Mouse (Mus musculus) neutrophil, adult 5-6 weeks (primary cell): Measurements from ENCODE around the gene Krt17. TPM values are rescaled to one million over a fixed set of nuclear protein-coding genes. Genes with fewer than 3 reads are reported as not detected.
A peak's percentile ranks its signal among the peaks of the same experiment; 100 is the strongest.
"Not testable (repeated sequence)": the region's sequence is repeated elsewhere in the genome, so short reads cannot be mapped to it uniquely, and the experiment has no call there.

Experiments used
- ATAC-seq: fragments of 151-379, 151-347 bp; 2 replicates; pipeline ENCODE4 v1.8.0; 2017; ENCODE audit warnings: mild to moderate bottlenecking, moderate TSS enrichment; ENCODE audit not compliant: insufficient number of reproducible peaks, poor library complexity, low FRiP score, severe bottlenecking; ENCODE audit errors: extremely low read depth
- total RNA-seq: library from RNA; stranded (forward); fragments of 200-1000 nt; gene quantifications from 2 replicates; pipeline ENCODE4 v1.2.3, GENCODE M21; 2017

The Krt17 gene
- not detected in 2 replicates for total RNA-seq

DNA sequence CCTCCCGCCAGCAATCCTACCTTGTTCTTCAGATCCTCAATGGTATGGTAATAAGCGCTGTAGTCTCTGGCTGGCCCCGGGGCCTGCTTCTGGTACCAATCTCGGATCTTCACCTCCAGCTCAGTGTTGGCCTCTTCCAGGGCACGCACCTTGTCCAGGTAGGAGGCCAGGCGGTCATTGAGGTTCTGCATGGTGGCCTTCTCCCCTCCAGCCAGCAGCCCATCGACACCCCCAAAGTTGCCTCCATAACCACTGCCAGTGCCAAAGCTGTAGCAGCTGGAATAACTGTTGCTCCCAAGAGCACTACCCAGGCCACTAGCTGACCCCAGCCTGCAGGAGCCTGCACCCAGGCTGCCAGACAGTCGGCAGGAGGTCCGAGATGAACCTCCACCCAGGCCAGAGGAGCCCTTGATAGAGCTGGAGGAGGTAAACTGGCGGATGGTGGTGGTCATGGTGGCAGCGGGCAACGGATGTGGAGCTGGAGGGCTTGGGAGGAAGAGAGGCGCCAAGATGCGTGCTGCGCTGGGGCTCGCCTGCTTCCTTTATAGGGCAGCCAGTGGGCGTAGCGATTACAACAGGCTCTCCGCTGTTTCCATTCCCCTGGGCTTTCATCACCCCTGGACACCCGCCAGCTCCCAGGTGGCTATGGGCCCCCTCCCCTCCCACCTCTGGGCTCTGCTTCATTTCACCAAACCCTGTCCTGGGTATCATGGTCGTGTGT is at the start of gene Krt17:
TSS of gene Krt17 (minus strand) at position 516 of the 721 bp plus-strand sequence.
- no peak for ATAC-seq

DNA sequence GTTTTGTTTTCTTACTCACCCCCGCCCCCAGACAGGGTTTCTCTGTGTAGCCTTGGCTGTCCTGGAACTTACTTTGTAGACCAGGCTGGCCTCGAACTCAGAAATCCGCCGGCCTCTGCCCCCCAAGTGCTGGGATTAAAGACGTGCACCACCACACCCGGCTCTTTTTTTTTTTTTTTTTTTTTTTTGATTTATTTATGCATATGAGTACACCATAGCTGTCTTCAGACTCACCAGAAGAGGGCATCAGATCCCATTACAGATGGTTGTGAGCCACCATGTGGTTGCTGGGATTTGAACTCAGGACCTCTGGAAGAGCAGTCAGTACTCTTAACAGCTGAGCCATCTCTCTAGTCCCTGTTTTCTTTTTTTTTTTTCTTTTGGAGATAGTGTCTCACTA is 47.8 kb upstream of the Krt17 start:
- ATAC-seq, result not testable (repeated sequence)

DNA sequence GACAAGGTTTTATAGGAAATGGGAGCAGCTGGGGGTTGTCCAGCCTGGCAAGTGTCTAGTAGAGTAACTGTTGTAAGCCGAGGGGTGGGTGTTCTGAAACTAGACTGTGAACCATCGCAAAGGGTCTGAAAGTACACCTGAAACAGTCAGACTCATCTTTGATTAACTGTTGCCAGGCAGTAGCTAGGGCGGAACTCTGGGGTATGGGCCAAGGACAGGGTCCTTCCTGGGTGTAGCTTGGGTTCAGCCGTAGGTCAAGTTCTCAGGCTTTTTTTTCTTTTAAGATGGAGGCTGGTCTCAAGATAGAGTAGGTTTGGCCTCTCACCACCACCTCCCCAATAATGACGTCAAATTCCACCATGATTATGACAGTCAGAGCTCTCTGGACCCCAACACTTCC is 47.1 kb upstream of the Krt17 start:
- no peak for ATAC-seq

- no peak for ATAC-seq
These were observed 40.5 kb upstream of the Krt17 start for GRCm38 (mm10) chr11:100301292-100301691.

DNA sequence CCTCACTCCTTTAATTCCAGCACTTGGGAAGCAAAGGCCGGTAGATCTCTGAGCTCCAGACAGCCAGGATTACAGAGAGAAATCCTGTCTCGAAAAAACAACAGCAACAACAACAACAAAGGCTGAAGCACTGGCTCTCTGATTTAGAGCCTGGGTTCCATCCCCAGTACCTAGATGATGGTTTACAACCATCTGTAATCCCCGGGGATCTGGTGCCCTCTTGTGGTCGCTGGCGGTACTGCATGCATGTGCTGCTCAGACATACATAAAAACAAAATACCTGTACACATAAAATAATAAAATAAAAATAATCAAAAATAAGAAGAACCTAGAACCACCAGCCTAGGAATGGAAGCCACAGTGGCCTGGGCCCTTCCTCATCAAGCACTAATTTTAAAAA is 39.5 kb upstream of the Krt17 start:
- ATAC-seq, result peak; percentile 52; the same call in 1 of the 2 replicates

DNA sequence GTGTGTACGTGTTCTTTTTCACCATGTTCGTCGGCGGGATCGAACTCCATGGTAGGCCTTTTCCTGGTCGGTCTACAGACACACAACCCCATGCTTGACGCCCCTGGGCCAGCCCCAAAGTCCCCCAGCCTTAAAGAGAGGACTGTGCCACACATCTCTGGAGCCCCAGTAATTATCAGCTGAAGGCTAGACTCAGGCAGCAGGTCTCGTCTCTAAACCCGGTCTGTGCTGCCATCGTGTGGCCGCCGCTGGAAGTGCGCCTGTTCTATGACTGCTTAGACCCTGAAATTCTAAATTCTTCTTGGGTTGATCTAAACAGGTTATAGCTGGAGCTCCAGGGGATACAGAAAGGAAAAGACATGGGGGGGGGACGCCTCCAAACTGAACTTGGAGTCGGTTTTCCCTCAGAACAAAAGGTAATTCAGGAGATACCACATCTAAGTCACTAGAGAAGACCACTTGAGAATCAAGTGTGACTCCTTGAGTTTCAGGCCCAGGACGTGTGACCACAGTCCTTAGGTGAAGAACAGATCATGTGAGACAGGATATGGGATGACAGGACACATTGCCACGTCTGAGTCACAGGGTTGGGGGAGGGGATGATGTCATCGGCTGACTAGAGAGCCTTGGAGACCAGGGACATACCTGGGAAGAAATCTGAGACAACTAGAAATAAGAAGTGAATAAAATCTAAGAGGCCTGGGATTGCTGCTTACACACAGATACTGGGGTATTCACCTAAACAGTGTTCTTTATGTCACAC is 37.6 kb upstream of the Krt17 start:
- peak; percentile 78 for ATAC-seq

DNA sequence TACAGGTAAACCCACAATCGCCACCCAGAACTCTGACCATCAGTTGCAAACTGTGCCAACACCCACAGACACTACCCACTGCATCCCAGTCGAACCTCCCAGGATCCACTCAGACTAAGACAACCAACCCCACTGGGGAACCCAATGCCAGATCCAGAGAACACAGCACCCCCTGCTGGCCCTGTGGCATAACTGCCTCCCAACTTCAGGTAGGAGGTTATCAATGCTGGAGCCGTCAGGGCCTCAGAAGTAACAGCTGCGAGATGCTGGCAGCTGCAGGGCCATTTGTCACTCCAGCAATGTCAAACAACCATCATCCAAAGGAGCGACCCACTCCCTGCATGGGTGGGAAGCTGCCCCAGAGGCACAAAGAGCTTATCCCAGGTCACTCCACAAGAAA is 37.0 kb upstream of the Krt17 start:
- no peak for ATAC-seq

- peak; percentile 72 for ATAC-seq
These were observed 34.5 kb upstream of the Krt17 start for GRCm38 (mm10) chr11:100295308-100295707.

DNA sequence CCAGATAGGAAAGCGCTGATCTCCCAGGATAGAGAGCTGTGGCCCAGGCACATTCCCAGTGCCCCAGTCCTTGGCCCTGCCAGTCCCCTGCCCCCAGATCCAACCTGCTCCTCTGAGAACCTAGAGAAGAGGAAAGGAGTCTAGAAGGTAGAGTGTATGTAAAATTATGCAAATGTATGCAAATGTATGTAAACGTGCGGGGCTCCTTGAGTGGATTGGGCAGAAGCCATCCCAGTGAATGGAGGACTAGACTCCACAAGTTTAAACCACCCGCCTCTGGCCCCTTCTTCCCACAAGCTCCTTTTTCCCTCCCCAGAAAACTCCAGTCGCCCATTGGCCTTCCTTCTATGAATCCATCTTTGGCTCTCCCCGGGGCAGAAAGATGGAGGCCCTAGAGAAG is 32.1 kb upstream of the Krt17 start:
- no peak for ATAC-seq

GRCm38 (mm10) chr11:100290235-100290634 is 29.4 kb upstream of the Krt17 start:
- ATAC-seq, result no peak

DNA sequence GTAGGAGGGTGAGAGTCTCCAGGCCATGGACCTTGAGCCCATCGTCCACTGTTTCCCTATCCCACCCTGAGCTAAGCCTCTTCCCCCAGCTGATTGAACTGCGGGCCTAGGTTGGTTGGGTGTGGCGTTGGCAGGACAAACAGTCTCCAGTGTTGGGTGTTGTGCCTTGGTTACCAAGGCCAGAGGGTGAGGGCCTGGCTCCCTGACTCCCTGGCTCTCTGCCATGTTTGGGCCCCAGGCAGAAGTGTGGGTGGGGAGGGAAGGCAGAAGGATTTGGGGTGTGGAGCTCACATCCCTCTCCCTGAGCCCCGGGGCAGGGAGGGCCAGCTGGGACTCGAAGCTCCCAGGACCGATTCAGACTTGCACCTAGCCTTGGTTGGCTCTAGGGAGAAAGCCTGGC is 28.1 kb upstream of the Krt17 start:
- ATAC-seq, result no peak

- ATAC-seq, result no peak
These were observed 26.2 kb upstream of the Krt17 start for GRCm38 (mm10) chr11:100287024-100287423.

GRCm38 (mm10) chr11:100284988-100285387 is 24.2 kb upstream of the Krt17 start:
- ATAC-seq, result no peak

DNA sequence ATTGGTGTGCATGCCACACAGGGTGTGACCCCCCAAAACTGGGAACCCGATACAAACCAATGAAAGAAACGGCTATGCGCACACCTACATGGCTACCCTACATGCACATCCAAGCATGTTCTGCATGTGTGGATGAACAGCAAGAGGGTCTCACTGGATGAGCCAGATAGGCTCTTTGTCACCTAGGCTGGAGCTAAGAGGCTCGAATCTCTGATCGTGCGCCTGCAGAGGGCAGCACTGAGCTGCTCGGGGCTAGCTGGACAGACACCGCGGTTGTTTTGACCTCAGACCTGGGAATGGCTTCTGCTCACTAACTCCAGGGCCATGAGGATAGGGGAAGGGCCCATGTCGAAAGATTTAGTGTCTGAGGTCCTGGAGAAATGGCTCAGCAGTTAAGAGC is 21.7 kb upstream of the Krt17 start:
- ATAC-seq, result 0 out of 2 replicates have a peak, but pooled peaks have one; percentile 27

DNA sequence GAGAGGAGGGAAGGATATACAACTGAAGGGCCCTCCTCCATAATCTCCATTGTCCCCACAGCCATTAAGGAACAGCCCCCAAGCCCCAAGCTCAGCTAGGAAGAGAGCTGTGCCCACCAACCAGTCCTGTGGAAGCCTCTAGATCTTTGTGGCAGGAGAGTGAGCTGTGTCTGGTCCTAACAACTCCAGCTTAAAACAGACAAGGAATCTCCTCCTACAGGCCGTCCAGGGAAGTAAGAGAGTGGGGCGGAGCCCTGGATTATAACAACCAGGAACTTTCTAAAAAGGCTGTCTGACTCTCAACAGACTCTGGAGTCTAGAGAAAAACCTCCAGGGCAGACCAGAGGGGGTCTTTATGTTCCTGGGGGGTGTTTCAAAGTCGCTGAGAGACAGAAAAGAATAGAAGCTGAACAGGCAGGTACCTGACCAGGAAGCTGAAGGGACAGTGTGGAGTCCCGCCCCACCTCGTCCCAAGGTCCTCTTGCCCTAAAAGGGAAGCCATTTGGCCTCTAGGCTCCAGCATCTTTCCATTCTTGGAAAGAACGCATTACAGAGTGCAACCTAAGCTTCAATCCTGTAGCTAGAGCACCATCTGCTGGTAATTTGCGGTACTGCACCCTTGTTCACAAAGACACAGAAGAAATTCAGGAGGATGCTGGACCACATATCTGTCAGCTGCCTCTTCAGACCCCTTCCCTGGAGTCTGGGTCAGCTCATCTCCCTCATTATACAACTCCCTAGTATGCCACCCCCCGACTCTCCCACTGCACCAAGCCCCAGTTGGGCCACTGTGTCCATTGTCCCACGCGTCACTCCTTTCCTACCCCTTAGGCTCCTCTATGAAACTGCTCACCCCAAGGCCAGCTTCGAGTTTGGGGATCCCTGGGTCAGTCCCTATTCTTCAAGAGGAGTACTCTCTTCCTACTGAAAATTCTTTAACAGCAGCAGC is 21.0 kb upstream of the Krt17 start:
- peak; percentile 39; the same call in 1 of the 2 replicates for ATAC-seq

DNA sequence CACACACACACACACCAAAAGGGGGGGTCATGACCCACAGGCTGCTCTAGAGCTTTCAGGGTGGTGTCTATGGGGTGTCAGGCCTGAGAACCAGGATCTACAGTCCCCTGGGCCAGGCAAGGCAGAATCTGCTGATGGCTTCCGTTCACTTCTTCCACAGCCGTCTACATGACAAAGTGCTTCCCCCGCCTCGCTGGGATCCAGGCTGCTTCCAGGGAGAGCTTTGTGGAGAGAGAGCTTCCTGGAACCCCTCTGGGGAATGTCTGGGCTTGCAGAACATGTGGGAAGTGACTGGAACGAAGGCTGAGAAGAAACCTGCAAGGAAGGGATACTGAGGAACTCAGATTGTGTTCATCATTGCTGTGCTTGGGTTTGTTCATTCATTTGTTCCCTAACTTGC is 17.9 kb upstream of the Krt17 start:
- ATAC-seq, result no peak

GRCm38 (mm10) chr11:100277726-100278480 is 17.1 kb upstream of the Krt17 start:
- ATAC-seq, result no peak

GRCm38 (mm10) chr11:100275466-100275865 is 14.6 kb upstream of the Krt17 start:
- ATAC-seq, result no peak

DNA sequence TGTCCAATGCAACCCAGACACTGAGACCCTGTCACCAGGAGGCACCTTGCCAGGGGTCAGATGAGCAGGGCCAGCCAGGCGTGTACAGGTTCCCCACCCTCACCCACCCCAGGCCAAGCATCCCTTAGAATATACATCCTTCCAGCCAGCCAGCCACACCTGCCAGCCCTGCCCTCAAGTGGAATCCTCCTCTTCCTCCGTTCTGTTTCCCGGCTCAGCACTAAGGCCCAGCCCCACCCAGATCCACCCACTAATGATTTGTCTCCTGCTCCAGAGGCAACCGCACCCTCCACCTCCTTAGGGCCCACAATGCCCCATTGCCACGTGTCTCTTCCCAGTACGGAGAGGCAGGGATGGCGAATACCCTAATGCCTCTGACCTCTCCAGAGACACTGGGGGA is 13.9 kb upstream of the Krt17 start:
- no peak for ATAC-seq
